In genomic region chr9:48928781-48929180, GRCm38 (mm10) we compare ENCODE assay signal across 30 mouse cellular contexts. TPM values are rescaled to one million over a fixed set of nuclear protein-coding genes. Genes with fewer than 3 reads are reported as not detected.
DNase-seq lines count a peak whose midpoint lies in the region; ATAC-seq and TF ChIP-seq lines count a peak whose summit lies in the region.
"Had no signal": no experiment of that assay in that cellular context is flagged by ENCODE, and none has a peak within 500 bp of the region (broad histone marks: within the 10 kb centered on the region; RNA-seq: fewer than 3 reads in every experiment).

No protein-coding gene starts in this region.

- ATAC-seq in forebrain, embryonic 13.5 days: peak; percentile 38; the same call in 1 of the 2 replicates
- no peak for ATAC-seq in midbrain, embryonic 12.5 days (ENCODE audit: low FRiP score, low read depth)
- no peak for ATAC-seq in midbrain, embryonic 16.5 days
- ATAC-seq in forebrain, embryonic 14.5 days: peak; percentile 60
- no peak for ATAC-seq in midbrain, postnatal 0 days (ENCODE audit: low FRiP score)

- intact Hi-C loops in gastrocnemius, adult 2 months (cut with DNase I): no loop called here

- H3K9me3 ChIP-seq in forebrain, embryonic 13.5 days (replicated peaks): no peaks in the 10 kb centered on the region
- no peaks in the 10 kb centered on the region for H3K9me3 ChIP-seq in forebrain, embryonic 10.5 days
- no peaks in the 10 kb centered on the region for H3K9me3 ChIP-seq in midbrain, embryonic 12.5 days
- no peaks in the 10 kb centered on the region for H3K9me3 ChIP-seq in midbrain, embryonic 16.5 days (replicated peaks; ENCODE audit: control insufficient read depth, low read length, poor library complexity, severe bottlenecking)
- H3K9me3 ChIP-seq in forebrain, embryonic 14.5 days (replicated peaks; ENCODE audit: control insufficient read depth, low read length): no peaks in the 10 kb centered on the region
- H3K9me3 ChIP-seq in midbrain, postnatal 0 days (ENCODE audit: low read length): no peaks in the 10 kb centered on the region
- H3K9me3 ChIP-seq: embryonic facial prominence, embryonic 15.5 days; limb, embryonic 13.5 days; liver, embryonic 13.5 days; neural tube, embryonic 12.5 days had no signal

- no peaks in the 10 kb centered on the region for H3K36me3 ChIP-seq in forebrain, embryonic 13.5 days (ENCODE audit: poor library complexity, severe bottlenecking)
- no peaks in the 10 kb centered on the region for H3K36me3 ChIP-seq in forebrain, embryonic 10.5 days (replicated peaks)
- no peaks in the 10 kb centered on the region for H3K36me3 ChIP-seq in midbrain, embryonic 12.5 days
- H3K36me3 ChIP-seq in midbrain, embryonic 16.5 days (ENCODE audit: control insufficient read depth, insufficient read depth, low read length): no peaks in the 10 kb centered on the region
- H3K36me3 ChIP-seq in forebrain, embryonic 14.5 days (ENCODE audit: control insufficient read depth, insufficient read depth, low read length): no peaks in the 10 kb centered on the region
- H3K36me3 ChIP-seq in midbrain, postnatal 0 days (ENCODE audit: insufficient read depth, low read length): no peaks in the 10 kb centered on the region
- H3K36me3 ChIP-seq: embryonic facial prominence, embryonic 15.5 days; limb, embryonic 13.5 days; liver, embryonic 13.5 days; neural tube, embryonic 12.5 days had no signal

- DNase-seq in forebrain, embryonic 10.5 days (ENCODE audit: extremely low spot score, low spot score): no peak
- DNase-seq in forebrain, embryonic 14.5 days (ENCODE audit: low spot score): peak; percentile 27
- peak; percentile 54 for DNase-seq in midbrain, postnatal 0 days (ENCODE audit: low spot score)
- no peak for DNase-seq in adrenal gland, postnatal 25 days
- DNase-seq in gastrocnemius, adult 2 months: no peak
- DNase-seq: adrenal gland, postnatal 36 days; cerebellum, adult 11-12 months; gastrocnemius, postnatal 14 days; heart, adult 11 months; kidney, adult 8-10 months; kidney, postnatal 10 days; layer of hippocampus, postnatal 36 days; liver, embryonic 13.5 days; lung, embryonic 14.5 days; right cerebral cortex, adult 18-20 months; thymus, adult 18-20 months; thymus, postnatal 4 days had no signal

- 46% methylated on average over 3 of the region's 3 CpGs for WGBS in forebrain, embryonic 13.5 days
- 68% methylated on average over 3 of the region's 3 CpGs for WGBS in forebrain, embryonic 10.5 days
- 55% methylated on average over 3 of the region's 3 CpGs for WGBS in midbrain, embryonic 12.5 days
- 41% methylated on average over 3 of the region's 3 CpGs for WGBS in midbrain, embryonic 16.5 days
- WGBS in forebrain, embryonic 14.5 days: 53% methylated on average over 3 of the region's 3 CpGs
- 33% methylated on average over 3 of the region's 3 CpGs for WGBS in midbrain, postnatal 0 days

- peaks cover 13% of the 10 kb centered on the region; the same call in 1 of the 2 replicates for H3K4me1 ChIP-seq in forebrain, embryonic 13.5 days
- peaks cover 10% of the 10 kb centered on the region for H3K4me1 ChIP-seq in forebrain, embryonic 10.5 days
- H3K4me1 ChIP-seq in midbrain, embryonic 12.5 days: peaks cover 12% of the 10 kb centered on the region; the same call in 1 of the 2 replicates
- H3K4me1 ChIP-seq in midbrain, embryonic 16.5 days (ENCODE audit: control insufficient read depth, insufficient read depth, low read length): no peaks in the 10 kb centered on the region
- H3K4me1 ChIP-seq in forebrain, embryonic 14.5 days (ENCODE audit: control insufficient read depth, insufficient read depth, low read length): no peaks in the 10 kb centered on the region
- H3K4me1 ChIP-seq in midbrain, postnatal 0 days (ENCODE audit: insufficient read depth, low read length): no peaks in the 10 kb centered on the region
- H3K4me1 ChIP-seq: embryonic facial prominence, embryonic 15.5 days; liver, embryonic 13.5 days; neural tube, embryonic 12.5 days had no signal

- H3K4me2 ChIP-seq in forebrain, embryonic 13.5 days: no peak overlapping the region
- H3K4me2 ChIP-seq in midbrain, embryonic 12.5 days (replicated peaks): no peak overlapping the region
- H3K4me2 ChIP-seq in midbrain, embryonic 16.5 days (ENCODE audit: low read length): no peak overlapping the region
- H3K4me2 ChIP-seq in forebrain, embryonic 14.5 days (ENCODE audit: low read length): no peak overlapping the region
- no peak overlapping the region for H3K4me2 ChIP-seq in midbrain, postnatal 0 days (ENCODE audit: low read depth, low read length, poor library complexity, severe bottlenecking)
- H3K4me2 ChIP-seq: embryonic facial prominence, embryonic 15.5 days; heart, embryonic 11.5 days; limb, embryonic 13.5 days; liver, embryonic 13.5 days; lung, embryonic 14.5 days; neural tube, embryonic 12.5 days had no signal

- H3K27ac ChIP-seq in forebrain, embryonic 13.5 days: peak overlapping the region; percentile 55
- no peak overlapping the region for H3K27ac ChIP-seq in forebrain, embryonic 10.5 days
- H3K27ac ChIP-seq in midbrain, embryonic 12.5 days (replicated peaks): peak overlapping the region; percentile 30
- no peak overlapping the region for H3K27ac ChIP-seq in midbrain, embryonic 16.5 days (ENCODE audit: low read length)
- H3K27ac ChIP-seq in forebrain, embryonic 14.5 days (ENCODE audit: low read depth, low read length): 0 out of 2 replicates have a peak overlapping the region, but pooled peaks have one; percentile 7
- H3K27ac ChIP-seq in midbrain, postnatal 0 days (ENCODE audit: low read depth, low read length): no peak overlapping the region
- no peak overlapping the region for H3K27ac ChIP-seq in gastrocnemius, adult 2 months
- H3K27ac ChIP-seq: embryonic facial prominence, embryonic 15.5 days; limb, embryonic 13.5 days; liver, embryonic 13.5 days; neural tube, embryonic 12.5 days had no signal

- no peak overlapping the region for H3K4me3 ChIP-seq in forebrain, embryonic 13.5 days
- no peak overlapping the region for H3K4me3 ChIP-seq in forebrain, embryonic 10.5 days
- no peak overlapping the region for H3K4me3 ChIP-seq in midbrain, embryonic 12.5 days
- H3K4me3 ChIP-seq in midbrain, embryonic 16.5 days (ENCODE audit: low read depth, low read length): no peak overlapping the region
- no peak overlapping the region for H3K4me3 ChIP-seq in forebrain, embryonic 14.5 days (ENCODE audit: low read depth, low read length)
- no peak overlapping the region for H3K4me3 ChIP-seq in midbrain, postnatal 0 days (ENCODE audit: low read depth, low read length)
- H3K4me3 ChIP-seq in gastrocnemius, adult 2 months: no peak overlapping the region
- H3K4me3 ChIP-seq: embryonic facial prominence, embryonic 15.5 days; limb, embryonic 13.5 days; liver, embryonic 13.5 days; neural tube, embryonic 12.5 days had no signal

- TF ChIP-seq CTCF in midbrain, postnatal 0 days (IDR thresholded peaks at IDR 0.05): no peak
- no peak for TF ChIP-seq CTCF in gastrocnemius, adult 2 months (IDR thresholded peaks at IDR 0.05)

- H3K27me3 ChIP-seq in forebrain, embryonic 13.5 days: peaks cover 6% of the 10 kb centered on the region; the same call in 1 of the 2 replicates
- H3K27me3 ChIP-seq in forebrain, embryonic 10.5 days (ENCODE audit: poor library complexity, severe bottlenecking): peaks cover 17% of the 10 kb centered on the region
- peaks cover 17% of the 10 kb centered on the region for H3K27me3 ChIP-seq in midbrain, embryonic 12.5 days
- H3K27me3 ChIP-seq in midbrain, embryonic 16.5 days (ENCODE audit: control insufficient read depth, insufficient read depth, low read depth, low read length): no peaks in the 10 kb centered on the region
- no peaks in the 10 kb centered on the region for H3K27me3 ChIP-seq in forebrain, embryonic 14.5 days (replicated peaks; ENCODE audit: control insufficient read depth, insufficient read depth, low read length)
- H3K27me3 ChIP-seq in midbrain, postnatal 0 days (ENCODE audit: insufficient read depth, low read length): 0 out of 2 replicates have a peak, but pooled peaks cover 5% of the 10 kb centered on the region
- H3K27me3 ChIP-seq: embryonic facial prominence, embryonic 15.5 days; liver, embryonic 13.5 days had no signal

- no peak overlapping the region for H3K9ac ChIP-seq in forebrain, embryonic 13.5 days
- no peak overlapping the region for H3K9ac ChIP-seq in midbrain, embryonic 12.5 days (replicated peaks)
- H3K9ac ChIP-seq in midbrain, embryonic 16.5 days (ENCODE audit: low read depth, low read length): no peak overlapping the region
- H3K9ac ChIP-seq in forebrain, embryonic 14.5 days (ENCODE audit: low read length): no peak overlapping the region
- no peak overlapping the region for H3K9ac ChIP-seq in midbrain, postnatal 0 days (replicated peaks; ENCODE audit: low read length, poor library complexity, severe bottlenecking)
- H3K9ac ChIP-seq: embryonic facial prominence, embryonic 15.5 days; limb, embryonic 13.5 days; liver, embryonic 13.5 days; lung, embryonic 14.5 days; neural tube, embryonic 12.5 days had no signal

RNA-seq across cellular contexts. Expression of gene Htr3a, which starts 17.9 kb away (rescaled TPM):
- polyA plus RNA-seq in forebrain, embryonic 13.5 days (2015; fragmentation: Nextera tagmentation; extraction: Ambion mirVana): 1.9 and 2.0 TPM in 2 replicates
- 0.55 and 0.73 TPM in 2 replicates for polyA plus RNA-seq in forebrain, embryonic 10.5 days (2016; fragmentation: Nextera tagmentation; extraction: Ambion mirVana)
- polyA plus RNA-seq in midbrain, embryonic 12.5 days (2016; fragmentation: Nextera tagmentation; extraction: Ambion mirVana): 0.22 and 0.48 TPM in 2 replicates
- 0.88 and 1.2 TPM in 2 replicates for polyA plus RNA-seq in midbrain, embryonic 16.5 days (2015; fragmentation: Nextera tagmentation; extraction: Ambion mirVana)
- 4.2 and 4.8 TPM in 2 replicates for polyA plus RNA-seq in forebrain, embryonic 14.5 days (2014; fragmentation: Nextera tagmentation; extraction: Ambion mirVana)
- total RNA-seq in midbrain, postnatal 0 days (2014; rRNA removed): 0.93 and 1.4 TPM in 2 replicates
- polyA plus RNA-seq in midbrain, postnatal 0 days (2015; fragmentation: Nextera tagmentation; extraction: Ambion mirVana): 0.54 and 0.72 TPM in 2 replicates
- total RNA-seq in adrenal gland, postnatal 25 days (2021): 3.2 and 3.8 TPM in 2 replicates
- total RNA-seq in gastrocnemius, adult 2 months (2021): not detected
- total RNA-seq: gastrocnemius, postnatal 14 days; hematopoietic stem cell, adult 5-6 weeks; megakaryocyte, adult 5-6 weeks had no signal

RNA-seq across cellular contexts. Expression of gene Htr3b, which starts 36.0 kb away (rescaled TPM):
- not detected in 2 replicates for polyA plus RNA-seq in forebrain, embryonic 13.5 days (2015; fragmentation: Nextera tagmentation; extraction: Ambion mirVana)
- 1.6 and 1.8 TPM in 2 replicates for polyA plus RNA-seq in forebrain, embryonic 10.5 days (2016; fragmentation: Nextera tagmentation; extraction: Ambion mirVana)
- not detected in 2 replicates for polyA plus RNA-seq in midbrain, embryonic 12.5 days (2016; fragmentation: Nextera tagmentation; extraction: Ambion mirVana)
- 0.09 TPM in 1 of 2 replicates, not detected in the other for polyA plus RNA-seq in midbrain, embryonic 16.5 days (2015; fragmentation: Nextera tagmentation; extraction: Ambion mirVana)
- not detected in 2 replicates for polyA plus RNA-seq in forebrain, embryonic 14.5 days (2014; fragmentation: Nextera tagmentation; extraction: Ambion mirVana)
- total RNA-seq in midbrain, postnatal 0 days (2014; rRNA removed): not detected in 2 replicates
- polyA plus RNA-seq in midbrain, postnatal 0 days (2015; fragmentation: Nextera tagmentation; extraction: Ambion mirVana): 0.06 and 0.10 TPM in 2 replicates
- 0.43 TPM in 1 of 2 replicates, not detected in the other for total RNA-seq in adrenal gland, postnatal 25 days (2021)
- not detected for total RNA-seq in gastrocnemius, adult 2 months (2021)
- total RNA-seq: ES-E14; gastrocnemius, postnatal 14 days; hematopoietic stem cell, adult 5-6 weeks; layer of hippocampus, adult 18-20 months; layer of hippocampus, postnatal 36 days; left cerebral cortex, postnatal 14 days; megakaryocyte, adult 5-6 weeks had no signal
- polyA plus RNA-seq: heart, embryonic 11.5 days; heart, postnatal 0 days; limb, embryonic 13.5 days; liver, embryonic 13.5 days; lung, embryonic 14.5 days had no signal

RNA-seq across cellular contexts. Expression of gene Usp28, which starts 56.4 kb away (rescaled TPM):
- polyA plus RNA-seq in forebrain, embryonic 13.5 days (2015; fragmentation: Nextera tagmentation; extraction: Ambion mirVana): 33.5 and 39.0 TPM in 2 replicates
- 56.2 and 56.4 TPM in 2 replicates for polyA plus RNA-seq in forebrain, embryonic 10.5 days (2016; fragmentation: Nextera tagmentation; extraction: Ambion mirVana)
- polyA plus RNA-seq in midbrain, embryonic 12.5 days (2016; fragmentation: Nextera tagmentation; extraction: Ambion mirVana): 46.3 and 53.9 TPM in 2 replicates
- 27.3 and 34.3 TPM in 2 replicates for polyA plus RNA-seq in midbrain, embryonic 16.5 days (2015; fragmentation: Nextera tagmentation; extraction: Ambion mirVana)
- 19.5 and 27.4 TPM in 2 replicates for polyA plus RNA-seq in forebrain, embryonic 14.5 days (2014; fragmentation: Nextera tagmentation; extraction: Ambion mirVana)
- total RNA-seq in midbrain, postnatal 0 days (2014; rRNA removed): 21.1 and 28.6 TPM in 2 replicates
- polyA plus RNA-seq in midbrain, postnatal 0 days (2015; fragmentation: Nextera tagmentation; extraction: Ambion mirVana): 11.7 and 16.9 TPM in 2 replicates
- total RNA-seq in adrenal gland, postnatal 25 days (2021): 14.3 and 26.4 TPM in 2 replicates
- 10 to 100 TPM; 56.6 to 67.2 TPM for total RNA-seq in gastrocnemius, adult 2 months (2021)

Comparison
In these comparisons a context has a peak if more than half of its experiments do, and no peak if none do; other contexts are left out.
1. H3K27ac ChIP-seq: peak in forebrain, embryonic 13.5 days (single experiment), midbrain, embryonic 12.5 days (single experiment) and forebrain, embryonic 14.5 days (single experiment); none in forebrain, embryonic 10.5 days (single experiment), midbrain, embryonic 16.5 days (single experiment), midbrain, postnatal 0 days (single experiment) and gastrocnemius, adult 2 months (single experiment).
2. DNase-seq: peak in forebrain, embryonic 14.5 days (single experiment) and midbrain, postnatal 0 days (single experiment); none in forebrain, embryonic 10.5 days (single experiment), adrenal gland, postnatal 25 days (single experiment) and gastrocnemius, adult 2 months (single experiment).
3. ATAC-seq: peak in forebrain, embryonic 13.5 days (single experiment) and forebrain, embryonic 14.5 days (single experiment); none in midbrain, embryonic 12.5 days (single experiment), midbrain, embryonic 16.5 days (single experiment) and midbrain, postnatal 0 days (single experiment).